In genomic region chr1:74817219-74817618, GRCm38 (mm10) we compare ENCODE assay signal across 8 mouse cellular contexts. TPM values are rescaled to one million over a fixed set of nuclear protein-coding genes. Genes with fewer than 3 reads are reported as not detected.
DNase-seq lines count a peak whose midpoint lies in the region; ATAC-seq lines count a peak whose summit lies in the region.

No protein-coding gene starts in this region.

- 12% methylated on average over 14 of the region's 14 CpGs for WGBS in kidney, embryonic 15.5 days
- WGBS in hindbrain, embryonic 16.5 days = 10% methylated on average over 14 of the region's 14 CpGs
- WGBS in midbrain, embryonic 14.5 days = 15% methylated on average over 14 of the region's 14 CpGs

- H3K27me3 ChIP-seq in kidney, embryonic 15.5 days = peaks cover 8% of the 10 kb centered on the region; the same call in 1 of the 2 replicates
- no peaks in the 10 kb centered on the region for H3K27me3 ChIP-seq in hindbrain, embryonic 16.5 days (replicated peaks; ENCODE audit: control insufficient read depth, insufficient read depth, low read length)
- H3K27me3 ChIP-seq in midbrain, embryonic 14.5 days (ENCODE audit: control insufficient read depth, insufficient read depth, low read length) = no peaks in the 10 kb centered on the region

- peak overlapping the region; percentile 92 for H3K27ac ChIP-seq in kidney, embryonic 15.5 days
- H3K27ac ChIP-seq in hindbrain, embryonic 16.5 days (ENCODE audit: low read depth, low read length) = peak overlapping the region; percentile 75
- H3K27ac ChIP-seq in midbrain, embryonic 14.5 days (replicated peaks; ENCODE audit: low read depth, low read length) = peak overlapping the region; percentile 94

- ATAC-seq in kidney, embryonic 15.5 days (replicated peaks; ENCODE audit: low FRiP score) = peak; percentile 54
- peak; percentile 20 for ATAC-seq in common myeloid progenitor, adult 5-6 weeks (replicated peaks; ENCODE audit: low read depth, poor library complexity, severe bottlenecking)
- peak; percentile 31 for ATAC-seq in hindbrain, embryonic 16.5 days
- ATAC-seq in midbrain, embryonic 14.5 days (ENCODE audit: low FRiP score, low TSS enrichment) = peak; percentile 22
- ATAC-seq in erythroid progenitor cell, adult 5-6 weeks (replicated peaks; ENCODE audit: low FRiP score, poor library complexity, severe bottlenecking) = no peak

- DNase-seq in kidney, postnatal 10 days = no peak
- DNase-seq in midbrain, embryonic 14.5 days = no peak
- no peak for DNase-seq in gastrocnemius, adult 8-10 months (ENCODE audit: low spot score in 2 of 2)
- DNase-seq in right cerebral cortex, postnatal 10 days (ENCODE audit: low spot score in 2 of 2) = no peak

- H3K9me3 ChIP-seq in kidney, embryonic 15.5 days (replicated peaks) = no peaks in the 10 kb centered on the region
- H3K9me3 ChIP-seq in hindbrain, embryonic 16.5 days (ENCODE audit: control insufficient read depth, low read length) = no peaks in the 10 kb centered on the region
- no peaks in the 10 kb centered on the region for H3K9me3 ChIP-seq in midbrain, embryonic 14.5 days (ENCODE audit: control insufficient read depth, low read length)

- H3K9ac ChIP-seq in kidney, embryonic 15.5 days = peak overlapping the region; percentile 68
- peak overlapping the region; percentile 84 for H3K9ac ChIP-seq in hindbrain, embryonic 16.5 days (ENCODE audit: low read depth, low read length)
- peak overlapping the region; percentile 84 for H3K9ac ChIP-seq in midbrain, embryonic 14.5 days (replicated peaks; ENCODE audit: low read length)

- peak overlapping the region; percentile 66 for H3K4me2 ChIP-seq in kidney, embryonic 15.5 days
- H3K4me2 ChIP-seq in hindbrain, embryonic 16.5 days (ENCODE audit: low read length) = peak overlapping the region; percentile 68
- H3K4me2 ChIP-seq in midbrain, embryonic 14.5 days (ENCODE audit: low read length) = peak overlapping the region; percentile 68

- H3K36me3 ChIP-seq in kidney, embryonic 15.5 days = no peaks in the 10 kb centered on the region
- H3K36me3 ChIP-seq in hindbrain, embryonic 16.5 days (ENCODE audit: control insufficient read depth, insufficient read depth, low read length) = no peaks in the 10 kb centered on the region
- H3K36me3 ChIP-seq in midbrain, embryonic 14.5 days (ENCODE audit: control insufficient read depth, insufficient read depth, low read length) = no peaks in the 10 kb centered on the region

- H3K4me1 ChIP-seq in kidney, embryonic 15.5 days = peaks cover 9% of the 10 kb centered on the region; the same call in 1 of the 2 replicates
- H3K4me1 ChIP-seq in hindbrain, embryonic 16.5 days (ENCODE audit: control insufficient read depth, insufficient read depth, low read depth, low read length) = peaks cover 6% of the 10 kb centered on the region
- H3K4me1 ChIP-seq in midbrain, embryonic 14.5 days (ENCODE audit: control insufficient read depth, insufficient read depth, low read length) = peaks cover 13% of the 10 kb centered on the region; the same call in 1 of the 2 replicates

- H3K4me3 ChIP-seq in kidney, embryonic 15.5 days (replicated peaks) = peak overlapping the region; percentile 63
- peak overlapping the region; percentile 52 for H3K4me3 ChIP-seq in hindbrain, embryonic 16.5 days (ENCODE audit: low read length)
- H3K4me3 ChIP-seq in midbrain, embryonic 14.5 days (replicated peaks; ENCODE audit: low read depth, low read length) = peak overlapping the region; percentile 64

RNA-seq across cellular contexts. Expression of gene Wnt10a, which starts 25.9 kb away (rescaled TPM):
- polyA plus RNA-seq in kidney, embryonic 15.5 days (2015; fragmentation: Nextera tagmentation; extraction: Ambion mirVana) = 0.43 and 0.89 TPM in 2 replicates
- total RNA-seq in common myeloid progenitor, adult 5-6 weeks (2017) = not detected in 2 replicates
- 0.40 TPM in 2 replicates for polyA plus RNA-seq in hindbrain, embryonic 16.5 days (2015; fragmentation: Nextera tagmentation; extraction: Ambion mirVana)
- polyA plus RNA-seq in midbrain, embryonic 14.5 days (2014; fragmentation: Nextera tagmentation; extraction: Ambion mirVana) = 0.11 and 0.36 TPM in 2 replicates
- not detected in 2 replicates for total RNA-seq in erythroid progenitor cell, adult 5-6 weeks (2015; ENCODE audit: low replicate concordance)
- total RNA-seq in erythroid progenitor cell, adult 5-6 weeks (2017; ENCODE audit: low replicate concordance) = not detected in 2 replicates
- under 1 TPM in 1 of 4 experiments, not detected in 3; 0.16 TPM for total RNA-seq in gastrocnemius, adult 8-10 months (2022)

RNA-seq across cellular contexts. Expression of gene Cdk5r2, which starts 37.5 kb away (rescaled TPM):
- polyA plus RNA-seq in kidney, embryonic 15.5 days (2015; fragmentation: Nextera tagmentation; extraction: Ambion mirVana) = 0.05 TPM in 1 of 2 replicates, not detected in the other
- not detected in 2 replicates for total RNA-seq in common myeloid progenitor, adult 5-6 weeks (2017)
- 8.4 and 9.4 TPM in 2 replicates for polyA plus RNA-seq in hindbrain, embryonic 16.5 days (2015; fragmentation: Nextera tagmentation; extraction: Ambion mirVana)
- 16.5 and 29.9 TPM in 2 replicates for polyA plus RNA-seq in midbrain, embryonic 14.5 days (2014; fragmentation: Nextera tagmentation; extraction: Ambion mirVana)
- total RNA-seq in erythroid progenitor cell, adult 5-6 weeks (2015; ENCODE audit: low replicate concordance) = not detected in 2 replicates
- total RNA-seq in erythroid progenitor cell, adult 5-6 weeks (2017; ENCODE audit: low replicate concordance) = not detected in 2 replicates
- total RNA-seq in gastrocnemius, adult 8-10 months (2022) = not detected

RNA-seq across cellular contexts. Expression of gene Wnt6, which starts 45.5 kb away (rescaled TPM):
- polyA plus RNA-seq in kidney, embryonic 15.5 days (2015; fragmentation: Nextera tagmentation; extraction: Ambion mirVana) = 2.0 and 2.3 TPM in 2 replicates
- not detected in 2 replicates for total RNA-seq in common myeloid progenitor, adult 5-6 weeks (2017)
- 4.9 and 6.1 TPM in 2 replicates for polyA plus RNA-seq in hindbrain, embryonic 16.5 days (2015; fragmentation: Nextera tagmentation; extraction: Ambion mirVana)
- polyA plus RNA-seq in midbrain, embryonic 14.5 days (2014; fragmentation: Nextera tagmentation; extraction: Ambion mirVana) = 2.7 TPM in 1 of 2 replicates, not detected in the other
- total RNA-seq in erythroid progenitor cell, adult 5-6 weeks (2015; ENCODE audit: low replicate concordance) = not detected in 2 replicates
- not detected in 2 replicates for total RNA-seq in erythroid progenitor cell, adult 5-6 weeks (2017; ENCODE audit: low replicate concordance)
- under 1 TPM in 3 of 4 experiments, not detected in 1; 0.27 to 0.72 (median 0.48) TPM for total RNA-seq in gastrocnemius, adult 8-10 months (2022)
